In genomic region chr1:127306024-127306771, GRCm38 (mm10) we compare ENCODE assay signal across 16 mouse cellular contexts.
DNase-seq lines count a peak whose midpoint lies in the region; ATAC-seq and TF ChIP-seq lines count a peak whose summit lies in the region.
"Had no signal": no experiment of that assay in that cellular context is flagged by ENCODE, and none has a peak within 500 bp of the region (broad histone marks: within the 10 kb centered on the region; RNA-seq: fewer than 3 reads in every experiment).

No protein-coding gene starts in this region.

- WGBS in kidney, postnatal 0 days, result 67% methylated on average over 20 of the region's 20 CpGs
- WGBS in heart, embryonic 10.5 days, result 84% methylated on average over 20 of the region's 20 CpGs

- H3K36me3 ChIP-seq in kidney, postnatal 0 days (ENCODE audit: insufficient read depth, low read length), result no peaks in the 10 kb centered on the region
- H3K36me3 ChIP-seq in heart, embryonic 10.5 days, result 0 out of 2 replicates have a peak, but pooled peaks cover 5% of the 10 kb centered on the region
- H3K36me3 ChIP-seq: liver, embryonic 13.5 days had no signal

- ATAC-seq in kidney, postnatal 0 days (replicated peaks; ENCODE audit: low FRiP score, low read depth), result 0 out of 2 replicates have a peak, but pooled peaks have one; percentile 22
- ATAC-seq in megakaryocyte, adult 5-6 weeks (ENCODE audit: poor library complexity, severe bottlenecking), result peak; percentile 33
- ATAC-seq: forebrain, embryonic 14.5 days had no signal

- no peak for TF ChIP-seq CTCF in kidney, postnatal 0 days (IDR thresholded peaks at IDR 0.05; ENCODE audit: low read depth)

- H3K9me3 ChIP-seq in kidney, postnatal 0 days (replicated peaks; ENCODE audit: low read length), result no peaks in the 10 kb centered on the region
- H3K9me3 ChIP-seq in heart, embryonic 10.5 days, result no peaks in the 10 kb centered on the region
- H3K9me3 ChIP-seq: hindbrain, embryonic 10.5 days; liver, embryonic 13.5 days had no signal

- no peak overlapping the region for H3K4me2 ChIP-seq in kidney, postnatal 0 days (ENCODE audit: low read length)
- H3K4me2 ChIP-seq: liver, embryonic 13.5 days had no signal

- H3K27me3 ChIP-seq in kidney, postnatal 0 days (ENCODE audit: insufficient read depth, low read length), result no peaks in the 10 kb centered on the region
- no peaks in the 10 kb centered on the region for H3K27me3 ChIP-seq in heart, embryonic 10.5 days (ENCODE audit: insufficient read depth, poor library complexity, severe bottlenecking)
- H3K27me3 ChIP-seq: liver, embryonic 13.5 days had no signal

- H3K4me1 ChIP-seq in kidney, postnatal 0 days (replicated peaks; ENCODE audit: insufficient read depth, low read length), result peaks cover 6% of the 10 kb centered on the region; the same call in 1 of the 2 replicates
- peaks cover 9% of the 10 kb centered on the region; the same call in 1 of the 2 replicates for H3K4me1 ChIP-seq in heart, embryonic 10.5 days

- H3K4me3 ChIP-seq in kidney, postnatal 0 days (replicated peaks; ENCODE audit: low read depth, low read length), result no peak overlapping the region
- no peak overlapping the region for H3K4me3 ChIP-seq in heart, embryonic 10.5 days
- H3K4me3 ChIP-seq: heart, adult 2 months; hindbrain, embryonic 10.5 days; liver, embryonic 13.5 days; myocyte had no signal

- no peak overlapping the region for H3K9ac ChIP-seq in kidney, postnatal 0 days (ENCODE audit: low read depth, low read length)
- H3K9ac ChIP-seq: liver, embryonic 13.5 days had no signal

- no peak for DNase-seq in kidney, postnatal 0 days (ENCODE audit: low spot score)
- DNase-seq in kidney, adult 8-10 months, result no peak
- DNase-seq in A20 (ENCODE audit: low read depth, low spot score), result peak; percentile 58
- DNase-seq in T-cell, adult 2 months (ENCODE audit: low spot score), result peak; percentile 54
- DNase-seq in adrenal gland, postnatal 25 days, result no peak
- DNase-seq in heart, embryonic 10.5 days (ENCODE audit: low spot score), result no peak
- no peak for DNase-seq in adrenal gland, postnatal 4 days (ENCODE audit: low spot score in 2 of 2)
- DNase-seq: cerebellum, adult 11-12 months; heart, adult 2 months; kidney, postnatal 14 days; liver, embryonic 13.5 days had no signal

- H3K27ac ChIP-seq in kidney, postnatal 0 days, result no peak overlapping the region
- H3K27ac ChIP-seq in heart, embryonic 10.5 days, result no peak overlapping the region
- H3K27ac ChIP-seq: heart, adult 2 months; hindbrain, embryonic 10.5 days; liver, embryonic 13.5 days; macrophage had no signal

Comparison
In these comparisons a context has a peak if more than half of its experiments do, and no peak if none do; other contexts are left out.
1. DNase-seq: peak in A20 (single experiment) and T-cell, adult 2 months (single experiment); none in kidney, postnatal 0 days (single experiment), kidney, adult 8-10 months (0 of 2), adrenal gland, postnatal 25 days (single experiment), heart, embryonic 10.5 days (single experiment) and adrenal gland, postnatal 4 days (0 of 2).